Mouse (Mus musculus) embryonic fibroblast, embryonic 13.5 days (primary cell): Measurements from ENCODE around the gene Nat9.

ENCODE experiments used
- CTCF ChIP-seq: IDR thresholded peaks from 2 replicates; pipeline ENCODE4 v1.5.1; 2011; ENCODE audit warnings: mild to moderate bottlenecking, control low read depth, low read length, moderate library complexity, borderline replicate concordance; ENCODE audit not compliant: insufficient read depth
- POLR2A ChIP-seq: IDR thresholded peaks from 2 replicates; pipeline ENCODE4 v1.6.1; 2011; ENCODE audit warnings: low read depth, mild to moderate bottlenecking, control low read depth, low read length, moderate library complexity

- TF ChIP-seq CTCF = no peak
- TF ChIP-seq POLR2A = no peak
Observed at GRCm38 (mm10) chr11:115219685-115220084, 32.0 kb upstream of the Nat9 start.
